Mouse (Mus musculus) C2C12 (cell line): ENCODE measurements around the gene Uspl1. TPM values are rescaled to one million over a fixed set of nuclear protein-coding genes. Genes with fewer than 3 reads are reported as not detected.

Source experiments
- H3K27me3 ChIP-seq: one replicate; pipeline ENCODE4 v1.6.1; 2011; ENCODE audit not compliant: control insufficient read depth, insufficient read depth, insufficient read length
- H3K36me3 ChIP-seq: one replicate; pipeline ENCODE4 v1.6.1; 2011; ENCODE audit not compliant: control insufficient read depth, insufficient read depth
- H3K4me3 ChIP-seq: one replicate; pipeline ENCODE4 v1.5.1; 2011; ENCODE audit warnings: mild to moderate bottlenecking, control low read depth; ENCODE audit not compliant: poor library complexity, insufficient read depth, severe bottlenecking
- H3K79me2 ChIP-seq: one replicate; pipeline ENCODE4 v1.6.1; 2011; ENCODE audit not compliant: control insufficient read depth, insufficient read depth
- H3K79me3 ChIP-seq: one replicate; pipeline ENCODE4 v1.6.1; 2011; ENCODE audit warnings: low read depth, control low read depth
- H3ac ChIP-seq: one replicate; pipeline ENCODE3; 2011; ENCODE audit warnings: low read depth; ENCODE audit not compliant: control insufficient read depth, insufficient read length
- CEBPB ChIP-seq: IDR thresholded peaks from one replicate; pipeline ENCODE4 v1.6.1; 2011; ENCODE audit warnings: low read depth, mild to moderate bottlenecking, control low read depth, moderate library complexity
- CTCF ChIP-seq: IDR thresholded peaks from one replicate; pipeline ENCODE4 v1.5.1; 2011; ENCODE audit not compliant: control insufficient read depth, insufficient read depth, insufficient read length
- FOSL1 ChIP-seq: IDR thresholded peaks from one replicate; pipeline ENCODE4 v1.8.0; 2011; ENCODE audit warnings: mild to moderate bottlenecking, low read length; ENCODE audit not compliant: poor library complexity, insufficient read depth, severe bottlenecking
- MAX ChIP-seq: IDR thresholded peaks from one replicate; pipeline ENCODE4 v1.6.1; 2011; ENCODE audit warnings: mild to moderate bottlenecking, control low read depth
- MYOD1 ChIP-seq: IDR thresholded peaks from one replicate; pipeline ENCODE4 v1.6.1; 2011; ENCODE audit warnings: low read depth; ENCODE audit not compliant: control insufficient read depth, insufficient read length
- MYOG ChIP-seq: IDR thresholded peaks from one replicate; pipeline ENCODE4 v1.6.1; 2011; ENCODE audit not compliant: control insufficient read depth, insufficient read length; ENCODE audit errors: extremely low read depth
- USF1 ChIP-seq: IDR thresholded peaks from one replicate; pipeline ENCODE4 v1.6.1; 2011; ENCODE audit warnings: low read depth, mild to moderate bottlenecking, control low read depth, moderate library complexity
- polyA plus RNA-seq: library from polyadenylated mRNA; unstranded; fragments of >200 nt; fragmentation: generic; extraction: Trizol; gene quantifications from one replicate; pipeline ENCODE4 v1.2.1, GENCODE M21; 2012; ENCODE audit warnings: missing spikeins

Gene Uspl1
- polyA plus RNA-seq, 1 experiment: 17.8 TPM

DNA sequence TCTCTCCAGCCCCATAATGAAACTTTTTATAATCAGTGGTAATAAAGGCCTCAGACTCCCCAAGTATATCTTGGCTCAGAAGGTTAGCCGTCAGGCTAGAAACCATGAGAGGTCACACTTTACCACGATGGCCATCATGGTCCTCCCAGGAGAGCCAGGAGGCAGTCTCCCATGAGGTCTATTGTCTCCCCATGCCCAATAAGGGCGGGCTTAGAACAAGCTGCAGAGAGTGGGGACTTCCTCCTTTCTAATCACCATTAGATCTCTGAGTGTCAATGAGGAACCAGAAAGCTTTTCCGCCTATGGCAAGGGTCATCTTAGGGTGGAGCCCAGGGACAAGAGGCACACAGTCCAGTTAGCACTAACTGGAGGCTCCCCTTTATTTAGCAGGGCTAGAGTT is 37.2 kb downstream of the Uspl1 start:
- Histone ChIP-seq H3K79me2 (no peaks in the 10 kb centered on the region), H3K36me3 (peaks cover 4% of the 10 kb centered on the region), H3K27me3 (no peaks in the 10 kb centered on the region), H3K79me3 (no peaks in the 10 kb centered on the region), H3K4me3 (no peak overlapping the region), H3ac (no peak overlapping the region)
- no peak for TF ChIP-seq MYOG
- no peak for TF ChIP-seq FOSL1
- no peak for TF ChIP-seq CTCF
- TF ChIP-seq USF1: no peak
- TF ChIP-seq MYOD1: no peak
- TF ChIP-seq CEBPB: no peak
- TF ChIP-seq MAX: no peak

DNA sequence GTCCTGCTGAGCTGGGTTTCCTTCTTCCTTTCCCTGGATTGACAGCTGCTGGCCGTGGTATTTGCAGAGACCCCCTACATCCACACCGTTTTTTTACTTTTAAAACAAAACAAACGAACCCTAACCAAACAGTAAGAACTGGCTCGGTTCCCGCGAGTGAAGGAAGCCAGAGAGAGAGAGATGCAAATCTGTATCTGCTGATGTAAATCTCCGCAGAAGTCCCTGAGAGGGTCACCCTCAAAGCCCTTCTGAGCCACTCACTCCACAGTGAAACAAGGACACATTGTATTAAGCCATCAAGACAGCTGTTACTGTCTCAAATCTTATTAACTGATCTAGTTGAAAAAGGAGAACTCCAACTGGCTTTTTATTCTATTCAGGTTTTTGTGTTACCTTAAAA is 40.5 kb downstream of the Uspl1 start:
- Histone ChIP-seq H3K79me2 (no peaks in the 10 kb centered on the region), H3K27me3 (no peaks in the 10 kb centered on the region), H3K4me3 (no peak overlapping the region), H3K79me3 (no peaks in the 10 kb centered on the region), H3K36me3 (no peaks in the 10 kb centered on the region), H3ac (no peak overlapping the region)
- TF ChIP-seq CEBPB: no peak
- TF ChIP-seq MYOD1: no peak
- no peak for TF ChIP-seq CTCF
- TF ChIP-seq USF1: no peak
- no peak for TF ChIP-seq FOSL1
- no peak for TF ChIP-seq MYOG
- TF ChIP-seq MAX: no peak

DNA sequence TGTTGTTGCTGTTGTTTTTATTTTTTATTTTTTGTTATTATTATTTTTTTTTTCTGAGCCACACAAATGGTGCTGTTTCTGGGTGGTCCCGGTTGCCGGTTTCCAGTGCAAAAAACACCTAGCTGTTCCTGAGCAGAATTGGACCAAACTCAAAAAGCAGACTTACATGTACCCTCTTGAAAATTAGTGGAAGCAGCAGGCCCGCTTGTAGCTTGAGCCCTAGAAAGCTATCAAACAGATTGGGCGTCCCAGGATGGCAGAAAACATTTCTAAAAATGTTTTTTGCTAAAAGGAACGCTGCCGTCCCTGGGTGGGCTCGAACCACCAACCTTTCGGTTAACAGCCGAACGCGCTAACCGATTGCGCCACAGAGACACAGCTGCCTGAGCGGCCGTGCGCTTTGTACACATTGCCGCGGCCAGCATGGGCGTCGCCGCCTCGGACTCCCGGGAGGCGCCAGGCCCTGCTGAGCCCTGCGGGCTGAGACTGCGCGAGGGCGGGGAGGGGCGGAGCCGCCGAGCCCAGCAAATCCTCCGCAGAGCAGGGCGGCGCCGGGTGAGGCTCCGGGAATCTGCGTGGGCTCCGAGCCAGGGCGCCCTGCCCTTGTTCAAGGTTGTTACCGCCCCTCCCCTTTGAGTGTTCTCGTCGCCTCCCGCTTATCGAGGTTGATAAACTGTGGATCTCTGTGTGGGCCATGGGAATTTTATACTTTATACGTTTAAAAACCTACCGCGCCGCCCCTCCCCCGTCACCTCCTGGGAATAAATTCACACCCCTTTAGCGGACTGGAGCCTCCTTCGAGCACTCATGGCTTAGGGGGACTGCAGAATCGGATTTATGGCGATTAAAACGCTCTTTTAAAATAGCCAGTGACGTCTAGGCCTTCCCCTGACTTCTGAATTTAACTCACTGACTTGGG is 44.8 kb downstream of the Uspl1 start:
- TF ChIP-seq CEBPB (peak; percentile 66), MAX (no peak), USF1 (no peak)

DNA sequence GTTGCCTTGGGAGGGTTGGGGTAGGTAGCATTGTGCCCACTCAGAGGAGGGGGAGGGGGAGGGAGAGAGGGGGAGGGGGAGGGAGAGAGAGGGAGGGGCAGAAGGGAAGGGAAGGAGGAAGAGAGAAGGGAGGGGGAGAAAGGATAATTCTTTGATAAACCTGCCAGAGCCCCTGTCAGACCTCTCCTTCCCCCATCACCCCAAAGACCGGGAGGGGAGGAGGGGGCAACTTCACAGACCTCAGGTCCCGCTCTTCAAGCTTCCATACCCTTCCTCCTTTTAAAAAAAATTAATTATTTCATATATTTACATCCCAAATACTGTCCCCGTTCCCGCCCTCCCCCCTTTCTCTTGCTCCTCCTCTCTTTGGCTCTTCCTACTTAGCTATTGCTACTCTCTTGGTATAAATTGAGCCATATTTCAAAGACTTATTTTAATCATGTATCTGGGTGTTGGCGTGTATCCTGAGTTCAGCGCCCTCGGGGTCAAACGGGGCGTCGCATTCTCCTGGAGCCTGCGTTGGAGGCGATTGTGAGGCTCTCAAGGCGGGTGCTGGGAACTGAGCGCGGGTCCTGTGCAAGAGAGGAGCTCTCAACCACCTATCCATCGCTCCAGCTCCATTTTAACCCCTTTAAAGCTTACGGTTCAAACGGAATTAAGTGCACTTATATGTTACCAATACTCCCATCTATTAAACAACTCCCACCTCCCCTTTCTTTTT is 45.6 kb downstream of the Uspl1 start:
- Histone ChIP-seq H3K79me2 (no peaks in the 10 kb centered on the region), H3ac (peak overlapping the region; percentile 38), H3K4me3 (peak overlapping the region; percentile 38), H3K79me3 (no peaks in the 10 kb centered on the region), H3K27me3 (no peaks in the 10 kb centered on the region), H3K36me3 (no peaks in the 10 kb centered on the region)
- TF ChIP-seq USF1 (no peak), CTCF (no peak), FOSL1 (no peak), MAX (no peak), CEBPB (no peak), MYOD1 (no peak), MYOG (no peak)

More for the DNA sequence above, 44.8 kb downstream of the Uspl1 start:
- Histone ChIP-seq H3K79me3 (no peaks in the 10 kb centered on the region), H3K36me3 (no peaks in the 10 kb centered on the region), H3ac (peak overlapping the region; percentile 38), H3K4me3 (peak overlapping the region; percentile 38), H3K79me2 (no peaks in the 10 kb centered on the region), H3K27me3 (no peaks in the 10 kb centered on the region)

DNA sequence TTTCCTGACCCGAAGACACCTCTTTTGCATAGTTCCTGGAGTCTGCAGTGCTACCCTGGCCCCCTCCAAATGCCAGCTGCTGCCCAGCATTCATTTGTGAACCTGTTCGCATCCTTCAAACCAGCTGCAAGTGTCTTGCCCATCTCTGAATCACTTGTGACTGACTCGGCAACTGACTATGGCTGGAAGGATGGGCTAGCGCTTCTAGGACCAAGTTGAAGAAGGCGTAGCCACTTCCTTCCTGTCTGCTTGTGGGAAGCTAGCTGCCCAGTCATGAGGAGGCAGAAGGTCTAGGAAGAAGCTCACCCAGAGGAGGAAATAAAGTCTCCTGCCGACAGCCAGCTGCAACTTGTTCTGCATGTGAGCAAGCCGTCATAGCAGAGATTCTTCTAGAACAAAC is 50.9 kb downstream of the Uspl1 start:
- no peaks in the 10 kb centered on the region for H3K79me3 ChIP-seq

More for the DNA sequence above, 50.9 kb downstream of the Uspl1 start:
- Histone ChIP-seq H3ac (no peak overlapping the region), H3K27me3 (no peaks in the 10 kb centered on the region), H3K79me2 (no peaks in the 10 kb centered on the region), H3K4me3 (no peak overlapping the region), H3K36me3 (no peaks in the 10 kb centered on the region)
- TF ChIP-seq USF1 (no peak), MYOD1 (peak; percentile 69)
